Mouse (Mus musculus): ENCODE measurements around the gene Gdf9.

DNA sequence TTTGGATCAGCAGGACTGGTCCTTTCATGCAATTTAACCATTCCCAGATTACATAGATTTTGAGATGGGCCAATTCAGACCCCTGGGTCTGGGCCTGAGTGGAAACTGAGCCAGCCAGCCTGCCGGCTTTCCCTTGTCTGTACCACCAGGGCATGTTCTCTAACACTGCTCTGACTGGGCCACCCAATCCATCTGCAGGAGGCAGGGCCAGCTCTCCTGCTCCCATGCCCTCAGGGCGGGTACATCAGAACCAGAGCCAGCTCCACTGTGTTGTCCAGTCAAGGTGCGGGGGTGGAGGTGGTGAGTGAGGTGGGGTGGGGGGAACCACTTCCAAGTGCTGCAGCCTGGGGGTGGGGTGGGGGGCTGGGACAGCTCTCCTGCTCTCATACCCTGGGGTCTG is 55.5 kb downstream of the Gdf9 start:
- TF ChIP-seq CTCF (IDR thresholded peaks at IDR 0.05; ENCODE audit: insufficient read depth, low read depth, low read length) (no peak), POLR2A (IDR thresholded peaks at IDR 0.05; ENCODE audit: insufficient read depth, low read depth, low read length) (no peak)
